Mouse (Mus musculus): ENCODE measurements around the gene Ptgr1. TPM values are rescaled to one million over a fixed set of nuclear protein-coding genes. Genes with fewer than 3 reads are reported as not detected.

Gene Ptgr1
- polyA plus RNA-seq, 1 experiment = 3.5 TPM

DNA sequence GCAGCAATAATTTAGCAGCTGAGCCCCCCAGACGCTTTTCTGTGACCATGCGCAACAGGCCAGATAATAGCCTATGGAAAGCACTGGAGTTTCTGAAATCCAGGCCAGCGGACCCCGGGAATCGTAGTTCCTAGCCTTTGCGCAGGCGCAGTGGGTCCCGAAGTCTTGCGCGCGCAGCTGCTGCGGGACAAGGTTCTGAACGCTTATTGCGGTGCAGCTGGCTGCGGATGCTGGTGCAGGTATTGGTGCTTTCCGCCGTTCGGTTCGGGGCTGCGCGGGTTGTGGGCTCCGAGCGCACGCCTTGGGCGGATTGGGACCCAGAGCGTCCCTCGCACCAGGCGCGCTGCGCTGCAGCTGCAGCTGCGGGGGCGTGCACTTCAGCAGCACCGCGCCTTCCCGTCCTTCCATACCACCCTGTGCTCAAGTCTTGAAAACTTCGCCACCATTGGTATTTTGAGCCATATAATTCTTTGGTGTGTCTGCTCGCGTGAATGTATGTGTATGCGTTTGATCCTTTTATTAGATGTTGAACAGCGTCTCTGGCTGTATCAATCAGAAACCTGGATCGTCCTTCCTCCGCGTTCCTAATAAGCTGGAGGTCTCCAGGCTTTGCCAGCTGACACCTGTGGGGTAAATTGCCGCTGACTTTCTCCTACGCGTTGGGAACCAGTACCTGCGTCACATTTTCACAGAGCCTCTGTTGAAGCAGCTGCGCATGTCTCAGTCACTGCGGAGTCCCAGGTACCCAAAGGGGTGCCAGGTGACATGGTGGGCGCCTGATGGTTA, 43.3 kb downstream of the Ptgr1 start, which contains the start of gene Zkscan16:
TSS of gene Zkscan16 (plus strand) at position 209 of the 786 bp plus-strand sequence.
- H3K36me3 ChIP-seq (ENCODE audit: control insufficient read depth, insufficient read depth, low read length) = no peaks in the 10 kb centered on the region
- DNase-seq = peak; percentile 63
- no peak for TF ChIP-seq POLR2A (IDR thresholded peaks at IDR 0.05; ENCODE audit: low read depth, low read length)
- no peak for TF ChIP-seq CTCF (conservative IDR thresholded peaks at IDR 0.05; ENCODE audit: insufficient read depth, insufficient read length, low read depth, low read length)
- WGBS = 2% methylated on average over 50 of the region's 50 CpGs
- H3K27ac ChIP-seq (ENCODE audit: insufficient read depth, low read depth, low read length) = no peak within 1 kb of the TSS
- peak within 1 kb of the TSS; percentile 92 for H3K4me3 ChIP-seq (ENCODE audit: insufficient read depth, low read depth, low read length)
- H3K27me3 ChIP-seq (replicated peaks; ENCODE audit: control insufficient read depth, insufficient read depth, low read length) = no peaks in the 10 kb centered on the region
- no peaks in the 10 kb centered on the region; the same call in 1 of the 2 replicates for H3K4me1 ChIP-seq (ENCODE audit: control insufficient read depth, insufficient read depth, low read length)

DNA sequence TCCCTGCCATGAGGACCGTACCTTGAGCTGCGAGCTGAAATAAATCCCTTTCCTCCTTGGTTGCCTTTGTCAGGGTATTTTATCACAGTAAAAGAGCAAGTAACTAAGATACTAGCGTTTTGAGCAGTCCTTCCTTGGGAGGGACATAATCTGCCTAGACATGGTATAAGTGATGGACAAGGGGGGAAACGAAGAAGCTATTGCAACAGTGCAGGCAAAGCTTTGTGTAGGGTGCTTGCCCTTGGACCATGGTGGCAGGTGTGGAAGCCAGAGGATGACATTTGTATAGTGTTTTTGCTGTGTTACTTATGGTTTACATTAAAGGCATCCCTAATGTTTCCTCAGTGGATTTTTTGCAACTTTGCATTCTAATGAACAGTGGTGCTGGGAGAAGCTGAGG, 44.0 kb downstream of the Ptgr1 start:
- Histone ChIP-seq H3K4me3 (ENCODE audit: insufficient read depth, low read depth, low read length) (peak overlapping the region; percentile 92; the same call in 1 of the 2 replicates), H3K27me3 (replicated peaks; ENCODE audit: control insufficient read depth, insufficient read depth, low read length) (no peaks in the 10 kb centered on the region), H3K4me1 (ENCODE audit: control insufficient read depth, insufficient read depth, low read length) (no peaks in the 10 kb centered on the region; the same call in 1 of the 2 replicates), H3K27ac (ENCODE audit: insufficient read depth, low read depth, low read length) (no peak overlapping the region), H3K36me3 (ENCODE audit: control insufficient read depth, insufficient read depth, low read length) (no peaks in the 10 kb centered on the region)
- DNase-seq = no peak
- 83% methylated on average over 4 of the region's 4 CpGs for WGBS
- TF ChIP-seq POLR2A (IDR thresholded peaks at IDR 0.05; ENCODE audit: low read depth, low read length) (no peak), CTCF (conservative IDR thresholded peaks at IDR 0.05; ENCODE audit: insufficient read depth, insufficient read length, low read depth, low read length) (no peak)

DNA sequence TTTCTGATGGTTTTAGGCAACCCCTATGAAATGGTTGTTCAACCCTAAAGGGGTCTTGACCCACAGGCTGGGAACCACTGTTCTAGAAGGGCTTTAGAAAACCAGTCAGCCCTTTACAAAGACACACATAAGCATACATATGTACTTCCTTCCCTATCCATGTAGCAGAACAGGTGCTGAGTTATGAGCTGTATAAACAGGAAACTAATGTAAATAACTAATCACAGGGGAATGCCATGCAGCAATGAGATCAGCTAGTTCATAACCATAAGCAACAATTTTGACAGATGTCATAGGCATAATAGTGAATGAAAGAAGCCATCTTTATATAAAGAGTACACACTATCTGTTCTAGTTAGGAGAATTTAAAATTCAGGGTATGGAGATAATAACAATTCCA, 45.3 kb downstream of the Ptgr1 start:
- DNase-seq = no peak
- Histone ChIP-seq H3K4me3 (ENCODE audit: insufficient read depth, low read depth, low read length) (no peak overlapping the region), H3K36me3 (ENCODE audit: control insufficient read depth, insufficient read depth, low read length) (no peaks in the 10 kb centered on the region), H3K27ac (ENCODE audit: insufficient read depth, low read depth, low read length) (no peak overlapping the region), H3K4me1 (ENCODE audit: control insufficient read depth, insufficient read depth, low read length) (no peaks in the 10 kb centered on the region; the same call in 1 of the 2 replicates), H3K27me3 (replicated peaks; ENCODE audit: control insufficient read depth, insufficient read depth, low read length) (no peaks in the 10 kb centered on the region)
- TF ChIP-seq POLR2A (IDR thresholded peaks at IDR 0.05; ENCODE audit: low read depth, low read length) (no peak), CTCF (conservative IDR thresholded peaks at IDR 0.05; ENCODE audit: insufficient read depth, insufficient read length, low read depth, low read length) (no peak)

DNA sequence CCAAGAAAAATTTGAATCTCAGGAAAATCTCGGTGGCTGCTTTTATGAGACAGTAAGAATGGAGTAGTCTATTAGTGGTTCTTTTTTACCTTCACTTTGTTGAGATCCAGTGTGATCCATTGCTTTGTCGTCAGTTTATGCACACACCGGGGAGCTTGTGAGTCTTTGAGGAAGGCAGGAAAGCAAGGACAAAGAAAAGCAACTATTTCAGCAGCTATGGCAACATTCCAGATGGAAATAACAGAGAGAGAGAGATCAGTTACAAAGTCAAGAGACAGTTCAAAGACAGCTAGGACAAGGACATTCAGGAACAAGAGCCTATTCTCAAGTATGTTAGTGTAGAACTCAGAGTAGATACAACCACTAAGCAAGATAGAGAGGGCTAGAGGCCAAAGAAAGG, 51.1 kb downstream of the Ptgr1 start:
- 57% methylated on average over 3 of the region's 3 CpGs for WGBS
- H3K4me1 ChIP-seq (ENCODE audit: control insufficient read depth, insufficient read depth, low read length) = no peaks in the 10 kb centered on the region
- H3K27ac ChIP-seq (ENCODE audit: insufficient read depth, low read depth, low read length) = no peak overlapping the region
- TF ChIP-seq CTCF (conservative IDR thresholded peaks at IDR 0.05; ENCODE audit: insufficient read depth, insufficient read length, low read depth, low read length) = no peak
- TF ChIP-seq POLR2A (IDR thresholded peaks at IDR 0.05; ENCODE audit: low read depth, low read length) = no peak
- no peak overlapping the region for H3K4me3 ChIP-seq (ENCODE audit: insufficient read depth, low read depth, low read length)
- H3K27me3 ChIP-seq (replicated peaks; ENCODE audit: control insufficient read depth, insufficient read depth, low read length) = no peaks in the 10 kb centered on the region
- H3K36me3 ChIP-seq (ENCODE audit: control insufficient read depth, insufficient read depth, low read length) = no peaks in the 10 kb centered on the region
- DNase-seq = no peak

DNA sequence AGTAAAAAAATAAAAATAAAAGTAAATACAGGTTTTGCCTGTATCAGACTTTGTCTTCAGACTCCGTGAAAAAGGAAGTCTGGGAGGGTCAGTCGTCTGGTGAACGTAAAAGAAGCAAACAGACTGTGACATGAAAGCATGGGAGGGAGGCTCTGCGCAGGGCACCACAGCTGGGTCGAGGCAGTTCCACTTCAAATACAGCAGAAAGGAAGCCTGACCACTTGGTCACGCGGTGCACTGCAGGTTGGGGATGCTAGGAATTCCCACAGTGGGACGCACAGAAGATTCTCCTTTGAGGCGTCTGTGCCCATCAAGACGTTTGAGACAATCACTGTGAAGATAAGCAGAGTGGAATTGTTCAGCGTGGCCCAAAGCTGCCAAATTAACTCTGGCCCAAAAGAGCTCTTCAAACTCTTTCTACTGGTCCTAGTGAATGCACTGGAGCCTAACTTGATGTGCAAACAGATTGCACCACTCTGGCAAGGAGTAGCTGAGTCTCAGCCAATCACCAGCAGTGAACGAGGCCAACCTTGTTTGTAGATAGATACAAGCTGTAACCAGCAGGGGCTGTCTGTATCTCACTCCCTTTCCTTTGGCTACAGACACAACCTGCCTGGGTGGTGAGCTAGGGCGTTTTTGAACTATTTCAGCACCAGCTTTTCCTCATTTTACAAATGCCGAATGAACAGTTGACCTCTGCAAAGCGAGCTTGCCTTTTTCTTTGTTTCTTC, 52.0 kb downstream of the Ptgr1 start:
- TF ChIP-seq CTCF (conservative IDR thresholded peaks at IDR 0.05; ENCODE audit: insufficient read depth, insufficient read length, low read depth, low read length) (peak; percentile 48), POLR2A (IDR thresholded peaks at IDR 0.05; ENCODE audit: low read depth, low read length) (no peak)
- no peak overlapping the region for H3K4me3 ChIP-seq (ENCODE audit: insufficient read depth, low read depth, low read length)
- H3K4me1 ChIP-seq (ENCODE audit: control insufficient read depth, insufficient read depth, low read length) = no peaks in the 10 kb centered on the region
- DNase-seq = peak; percentile 43
- no peaks in the 10 kb centered on the region for H3K27me3 ChIP-seq (replicated peaks; ENCODE audit: control insufficient read depth, insufficient read depth, low read length)
- WGBS = 28% methylated on average over 15 of the region's 15 CpGs
- H3K36me3 ChIP-seq (ENCODE audit: control insufficient read depth, insufficient read depth, low read length) = no peaks in the 10 kb centered on the region
- H3K27ac ChIP-seq (ENCODE audit: insufficient read depth, low read depth, low read length) = no peak overlapping the region

DNA sequence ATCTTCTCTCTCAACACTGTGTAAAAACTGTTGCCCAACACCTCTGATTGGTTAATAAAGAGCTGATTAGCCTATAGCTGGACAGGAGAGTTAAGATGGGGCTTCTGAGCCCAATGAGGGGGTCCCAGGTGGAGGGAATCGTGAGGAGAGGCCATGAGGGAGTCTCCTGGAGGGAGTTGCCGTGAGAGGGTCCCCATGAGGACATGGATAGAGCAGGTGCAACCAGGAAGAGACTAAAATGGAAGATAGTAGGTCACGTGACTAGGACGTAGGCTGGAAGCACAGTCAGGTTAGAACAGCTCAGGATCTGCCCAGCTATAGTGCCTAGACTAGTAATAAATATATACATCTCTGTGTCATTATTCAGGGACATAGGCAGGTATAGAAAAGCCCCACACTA, 52.6 kb downstream of the Ptgr1 start:
- Histone ChIP-seq H3K27ac (ENCODE audit: insufficient read depth, low read depth, low read length) (no peak overlapping the region), H3K36me3 (ENCODE audit: control insufficient read depth, insufficient read depth, low read length) (no peaks in the 10 kb centered on the region), H3K27me3 (replicated peaks; ENCODE audit: control insufficient read depth, insufficient read depth, low read length) (no peaks in the 10 kb centered on the region), H3K4me3 (ENCODE audit: insufficient read depth, low read depth, low read length) (no peak overlapping the region), H3K4me1 (ENCODE audit: control insufficient read depth, insufficient read depth, low read length) (no peaks in the 10 kb centered on the region)
- 85% methylated on average over 4 of the region's 4 CpGs for WGBS
- no peak for TF ChIP-seq CTCF (conservative IDR thresholded peaks at IDR 0.05; ENCODE audit: insufficient read depth, insufficient read length, low read depth, low read length)
- no peak for TF ChIP-seq POLR2A (IDR thresholded peaks at IDR 0.05; ENCODE audit: low read depth, low read length)
- DNase-seq = no peak

DNA sequence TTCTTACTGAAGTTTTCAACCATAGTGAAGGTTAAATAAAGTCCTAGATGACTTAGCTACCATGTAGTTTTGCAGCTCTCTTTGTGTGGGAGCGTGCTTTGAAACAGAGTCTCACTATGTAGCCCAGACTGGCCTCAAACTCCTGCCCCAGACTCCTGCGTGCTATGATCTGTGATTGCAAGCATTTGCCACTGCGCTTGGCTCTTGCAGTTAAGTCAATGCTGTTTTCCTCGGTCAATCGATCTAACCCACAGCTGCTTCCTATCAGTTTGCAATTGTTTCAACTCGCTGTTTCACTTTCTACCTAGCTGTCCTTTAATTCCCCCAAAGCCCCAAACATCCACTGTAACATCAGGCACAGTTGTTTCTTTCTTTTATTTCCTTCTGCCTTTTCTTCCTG, 54.4 kb downstream of the Ptgr1 start:
- Histone ChIP-seq H3K4me1 (ENCODE audit: control insufficient read depth, insufficient read depth, low read length) (no peaks in the 10 kb centered on the region), H3K4me3 (ENCODE audit: insufficient read depth, low read depth, low read length) (no peak overlapping the region), H3K27me3 (replicated peaks; ENCODE audit: control insufficient read depth, insufficient read depth, low read length) (no peaks in the 10 kb centered on the region), H3K27ac (ENCODE audit: insufficient read depth, low read depth, low read length) (no peak overlapping the region), H3K36me3 (ENCODE audit: control insufficient read depth, insufficient read depth, low read length) (no peaks in the 10 kb centered on the region)
- DNase-seq = no peak
- TF ChIP-seq POLR2A (IDR thresholded peaks at IDR 0.05; ENCODE audit: low read depth, low read length) (no peak), CTCF (conservative IDR thresholded peaks at IDR 0.05; ENCODE audit: insufficient read depth, insufficient read length, low read depth, low read length) (no peak)
- 75% methylated on average over 6 of the region's 6 CpGs for WGBS

Data from kidney, adult 2 months (tissue).